Mouse (Mus musculus): ENCODE results near the gene Irx6.

GRCm38 (mm10) chr8:92717418-92717817 is 43.3 kb downstream of the Irx6 start:
- TF ChIP-seq CTCF (IDR thresholded peaks at IDR 0.05; ENCODE audit: low read depth, low read length) (no peak), EP300 (IDR thresholded peaks at IDR 0.05; ENCODE audit: insufficient read depth, low read depth, low read length) (no peak), POLR2A (IDR thresholded peaks at IDR 0.05; ENCODE audit: insufficient read depth, low read length) (no peak)

Data from ES-Bruce4 (cell line).